Mouse (Mus musculus): Measurements from ENCODE around the gene Pithd1.

DNA sequence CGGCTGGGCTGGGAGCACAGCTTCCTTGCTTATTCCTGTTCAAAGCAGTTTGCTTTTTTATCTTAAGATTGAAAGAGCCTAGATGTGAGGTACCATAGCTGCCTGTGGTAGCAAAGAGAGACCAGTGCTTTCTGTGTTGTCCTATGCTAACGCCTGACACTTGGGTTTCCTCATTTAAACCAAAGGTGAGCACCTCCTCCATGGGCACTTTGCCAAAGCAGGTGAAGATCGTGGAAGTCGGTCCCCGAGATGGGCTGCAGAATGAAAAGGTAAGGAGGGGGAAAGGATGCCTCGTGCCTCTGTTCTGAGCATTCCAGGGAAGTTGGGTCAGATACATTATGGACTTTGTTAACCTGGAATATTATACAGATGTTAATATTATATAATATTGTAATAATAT lies 36.7 kb downstream of the Pithd1 start:
- TF ChIP-seq POLR2A (IDR thresholded peaks at IDR 0.05; ENCODE audit: control insufficient read depth, low read depth, low read length): no peak
- TF ChIP-seq CTCF (IDR thresholded peaks at IDR 0.05; ENCODE audit: control insufficient read depth, insufficient read depth, insufficient replicate concordance, low read depth, low read length): no peak
